Mouse (Mus musculus) brown adipose tissue, adult 24 weeks (tissue): Measurements from ENCODE around the gene Tjp1. TPM values are rescaled to one million over a fixed set of nuclear protein-coding genes. Genes with fewer than 3 reads are reported as not detected.

Experiments used
- H3K27ac ChIP-seq: fragments of 200-500 bp; replicated peaks from 2 replicates; pipeline ENCODE4 v1.5.1; 2012; ENCODE audit warnings: low read depth, mild to moderate bottlenecking, low read length
- H3K4me1 ChIP-seq: fragments of 200-500 bp; 2 replicates; pipeline ENCODE4 v1.6.1; 2012; ENCODE audit warnings: low read length, mixed read lengths; ENCODE audit not compliant: control insufficient read depth, insufficient read depth, insufficient read length
- H3K4me3 ChIP-seq: fragments of 200-500 bp; 2 replicates; pipeline ENCODE4 v1.5.1; 2012; ENCODE audit warnings: low read depth, mild to moderate bottlenecking, low read length, moderate library complexity; ENCODE audit not compliant: insufficient read depth
- polyA plus RNA-seq: library from polyadenylated mRNA; stranded (reverse); fragments of >200 nt; gene quantifications from 2 replicates; pipeline ENCODE4 v1.2.4, GENCODE M21; 2012; ENCODE audit not compliant: missing spikeins, insufficient read depth, insufficient read length

Tjp1 gene
- polyA plus RNA-seq, 1 experiment: 19.3 TPM

- Histone ChIP-seq H3K4me1 (no peaks in the 10 kb centered on the region), H3K27ac (no peak overlapping the region), H3K4me3 (no peak overlapping the region)
These were observed 126.0 kb downstream of the Tjp1 start for GRCm38 (mm10) chr7:65401622-65402021.

- no peak overlapping the region for H3K27ac ChIP-seq
- H3K4me1 ChIP-seq: peaks cover 13% of the 10 kb centered on the region
- no peak overlapping the region for H3K4me3 ChIP-seq
These were observed 131.7 kb downstream of the Tjp1 start for GRCm38 (mm10) chr7:65395891-65396290.

- H3K27ac ChIP-seq: peak overlapping the region; percentile 48
- peaks cover 13% of the 10 kb centered on the region for H3K4me1 ChIP-seq
- no peak overlapping the region for H3K4me3 ChIP-seq
These were observed 132.4 kb downstream of the Tjp1 start for GRCm38 (mm10) chr7:65395166-65395565.

GRCm38 (mm10) chr7:65394672-65395071 lies 132.9 kb downstream of the Tjp1 start:
- Histone ChIP-seq H3K4me3 (no peak overlapping the region), H3K4me1 (peaks cover 13% of the 10 kb centered on the region), H3K27ac (peak overlapping the region; percentile 48)

GRCm38 (mm10) chr7:65393704-65394452 lies 133.7 kb downstream of the Tjp1 start:
- Histone ChIP-seq H3K4me3 (0 out of 2 replicates have a peak overlapping the region, but pooled peaks have one; percentile 12), H3K4me1 (peaks cover 13% of the 10 kb centered on the region), H3K27ac (peak overlapping the region; percentile 1)

GRCm38 (mm10) chr7:65392986-65393385 lies 134.6 kb downstream of the Tjp1 start:
- Histone ChIP-seq H3K4me3 (no peak overlapping the region), H3K27ac (0 out of 2 replicates have a peak overlapping the region, but pooled peaks have one; percentile 33)

GRCm38 (mm10) chr7:65389539-65389938 lies 138.0 kb downstream of the Tjp1 start:
- H3K4me1 ChIP-seq: peaks cover 19% of the 10 kb centered on the region
- H3K4me3 ChIP-seq: no peak overlapping the region
- H3K27ac ChIP-seq: no peak overlapping the region

More at GRCm38 (mm10) chr7:65392986-65393385, 134.6 kb downstream of the Tjp1 start:
- H3K4me1 ChIP-seq: peaks cover 20% of the 10 kb centered on the region

GRCm38 (mm10) chr7:65388243-65389013 lies 139.2 kb downstream of the Tjp1 start:
- H3K4me1 ChIP-seq: peaks cover 15% of the 10 kb centered on the region
- no peak overlapping the region for H3K4me3 ChIP-seq
- peak overlapping the region; percentile 57 for H3K27ac ChIP-seq

- Histone ChIP-seq H3K27ac (no peak overlapping the region), H3K4me3 (no peak overlapping the region), H3K4me1 (peaks cover 21% of the 10 kb centered on the region)
These were observed 139.9 kb downstream of the Tjp1 start for GRCm38 (mm10) chr7:65387560-65388175.

GRCm38 (mm10) chr7:65384775-65385174 lies 142.8 kb downstream of the Tjp1 start:
- no peak overlapping the region for H3K4me3 ChIP-seq
- H3K4me1 ChIP-seq: peaks cover 30% of the 10 kb centered on the region
- no peak overlapping the region for H3K27ac ChIP-seq

GRCm38 (mm10) chr7:65382515-65383283 lies 144.9 kb downstream of the Tjp1 start:
- peak overlapping the region; percentile 94 for H3K27ac ChIP-seq
- no peak overlapping the region for H3K4me3 ChIP-seq
- H3K4me1 ChIP-seq: peaks cover 35% of the 10 kb centered on the region

- H3K4me1 ChIP-seq: peaks cover 35% of the 10 kb centered on the region
- H3K27ac ChIP-seq: peak overlapping the region; percentile 85
- H3K4me3 ChIP-seq: no peak overlapping the region
These were observed 145.7 kb downstream of the Tjp1 start for GRCm38 (mm10) chr7:65381896-65382295.

- no peak overlapping the region for H3K4me3 ChIP-seq
- peaks cover 31% of the 10 kb centered on the region for H3K4me1 ChIP-seq
- H3K27ac ChIP-seq: peak overlapping the region; percentile 23; the same call in 1 of the 2 replicates
These were observed 146.9 kb downstream of the Tjp1 start for GRCm38 (mm10) chr7:65380716-65381115.

GRCm38 (mm10) chr7:65378818-65379565 lies 148.6 kb downstream of the Tjp1 start:
- Histone ChIP-seq H3K4me3 (no peak overlapping the region), H3K27ac (peak overlapping the region; percentile 67), H3K4me1 (peaks cover 36% of the 10 kb centered on the region)
